Comparison of ENCODE assay signal across 15 mouse cellular contexts in the genomic region with DNA sequence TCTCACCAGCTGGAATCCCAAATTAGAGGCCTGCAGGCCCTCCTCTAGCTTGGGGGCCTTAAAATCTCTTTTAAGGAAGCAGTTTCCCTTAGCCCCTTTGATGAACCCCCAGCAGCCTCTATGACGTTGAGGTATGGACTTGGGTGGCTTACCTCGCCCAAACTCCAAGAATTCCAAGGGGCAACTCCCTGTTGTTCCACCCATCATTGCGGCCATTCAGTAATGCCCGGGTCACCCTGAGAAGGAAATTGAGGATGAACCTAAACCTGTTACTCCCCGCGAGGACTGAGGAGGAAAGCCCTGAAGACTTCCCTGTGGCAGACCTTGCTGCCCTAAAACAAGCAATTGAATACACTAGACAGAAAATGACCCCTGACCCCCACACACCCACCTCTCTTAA. TPM values are rescaled to one million over a fixed set of nuclear protein-coding genes. Genes with fewer than 3 reads are reported as not detected.
DNase-seq lines count a peak whose midpoint lies in the region.
"Had no signal": no experiment of that assay in that cellular context is flagged by ENCODE, and none has a peak within 500 bp of the region (broad histone marks: within the 10 kb centered on the region; RNA-seq: fewer than 3 reads in every experiment).

No protein-coding gene starts in this region.

- peak; percentile 53 for DNase-seq in heart, adult 11 months
- DNase-seq in heart, postnatal 25 days (ENCODE audit: low spot score), result no peak
- peak; percentile 21 for DNase-seq in testis, postnatal 10 days (ENCODE audit: low spot score)
- no peak for DNase-seq in testis, postnatal 14 days (ENCODE audit: low spot score)
- peak; percentile 60 for DNase-seq in ZHBTc4 (ENCODE audit: low read depth, low spot score)
- DNase-seq in left cerebral cortex, adult 18-20 months (ENCODE audit: low spot score in 2 of 2), result no peak
- DNase-seq: adrenal gland, adult 8-10 months; adrenal gland, postnatal 14 days; adrenal gland, postnatal 36 days; B cell, adult 2 months; cerebellum, adult 11-12 months; cerebellum, adult 2 months; cerebellum, adult 9-10 months; cerebellum, postnatal 10 days; cerebellum, postnatal 25 days had no signal

- intact Hi-C loops in heart, postnatal 25 days (cut with DNase I), result loop anchor here (10.0 kb wide), 1 partner anchor 309 kb away; the partner anchor contains the start of gene Nupl2

RNA-seq across cellular contexts. Expression of gene Tomm7, which starts 11.5 kb away (rescaled TPM):
- total RNA-seq in heart, postnatal 25 days (2021), result 100 to 1,000 TPM; 102 to 106 TPM
- total RNA-seq in left cerebral cortex, adult 18-20 months (2021), result 10 to 100 TPM; 83.1 to 86.2 TPM

Comparison
In these comparisons a context has a peak if more than half of its experiments do, and no peak if none do; other contexts are left out.
1. DNase-seq: peak in heart, adult 11 months (single experiment), testis, postnatal 10 days (single experiment) and ZHBTc4 (single experiment); none in heart, postnatal 25 days (single experiment), testis, postnatal 14 days (single experiment) and left cerebral cortex, adult 18-20 months (0 of 2).